Mouse (Mus musculus): Measurements from ENCODE around the gene Vps33b. TPM values are rescaled to one million over a fixed set of nuclear protein-coding genes. Genes with fewer than 3 reads are reported as not detected.

Vps33b gene
- polyA plus RNA-seq, 1 experiment from 2014 or later: 11.4 TPM

GRCm38 (mm10) chr7:80280998-80281397 lies 11.5 kb downstream of the Vps33b start:
- Histone ChIP-seq H3K9ac (ENCODE audit: low read length) (no peak overlapping the region), H3K9me3 (ENCODE audit: control insufficient read depth, low read length) (no peaks in the 10 kb centered on the region), H3K4me3 (ENCODE audit: low read depth, low read length) (no peak overlapping the region), H3K27ac (ENCODE audit: low read depth) (no peak overlapping the region), H3K4me1 (replicated peaks; ENCODE audit: control insufficient read depth, insufficient read depth, low read length) (no peaks in the 10 kb centered on the region), H3K27me3 (replicated peaks; ENCODE audit: control insufficient read depth, insufficient read depth, low read length) (no peaks in the 10 kb centered on the region), H3K36me3 (ENCODE audit: control insufficient read depth, insufficient read depth, low read length) (peaks cover 71% of the 10 kb centered on the region), H3K4me2 (ENCODE audit: low read length) (no peak overlapping the region)
- ATAC-seq (replicated peaks; ENCODE audit: low FRiP score, low TSS enrichment, low read depth): no peak
- 93% methylated on average over 2 of the region's 2 CpGs for WGBS
- DNase-seq (ENCODE audit: low spot score): no peak

- 90% methylated on average over 3 of the region's 3 CpGs for WGBS
- Histone ChIP-seq H3K27me3 (replicated peaks; ENCODE audit: control insufficient read depth, insufficient read depth, low read length) (no peaks in the 10 kb centered on the region), H3K4me2 (ENCODE audit: low read length) (no peak overlapping the region), H3K9me3 (ENCODE audit: control insufficient read depth, low read length) (no peaks in the 10 kb centered on the region), H3K27ac (ENCODE audit: low read depth) (no peak overlapping the region), H3K4me3 (ENCODE audit: low read depth, low read length) (no peak overlapping the region), H3K4me1 (replicated peaks; ENCODE audit: control insufficient read depth, insufficient read depth, low read length) (no peaks in the 10 kb centered on the region), H3K36me3 (ENCODE audit: control insufficient read depth, insufficient read depth, low read length) (peaks cover 71% of the 10 kb centered on the region), H3K9ac (ENCODE audit: low read length) (no peak overlapping the region)
- DNase-seq (ENCODE audit: low spot score) (no peak), ATAC-seq (replicated peaks; ENCODE audit: low FRiP score, low TSS enrichment, low read depth) (no peak)
Measured at GRCm38 (mm10) chr7:80281646-80282045, 12.2 kb downstream of the Vps33b start.

GRCm38 (mm10) chr7:80283226-80283918 lies 13.9 kb downstream of the Vps33b start:
- Histone ChIP-seq H3K4me2 (ENCODE audit: low read length) (no peak overlapping the region), H3K27me3 (replicated peaks; ENCODE audit: control insufficient read depth, insufficient read depth, low read length) (no peaks in the 10 kb centered on the region), H3K4me3 (ENCODE audit: low read depth, low read length) (no peak overlapping the region), H3K4me1 (replicated peaks; ENCODE audit: control insufficient read depth, insufficient read depth, low read length) (no peaks in the 10 kb centered on the region), H3K9me3 (ENCODE audit: control insufficient read depth, low read length) (no peaks in the 10 kb centered on the region), H3K9ac (ENCODE audit: low read length) (no peak overlapping the region), H3K36me3 (ENCODE audit: control insufficient read depth, insufficient read depth, low read length) (peaks cover 76% of the 10 kb centered on the region), H3K27ac (ENCODE audit: low read depth) (no peak overlapping the region)
- no peak for DNase-seq (ENCODE audit: low spot score)
- ATAC-seq (replicated peaks; ENCODE audit: low FRiP score, low TSS enrichment, low read depth): no peak
- WGBS: 85% methylated on average over 3 of the region's 3 CpGs

GRCm38 (mm10) chr7:80284391-80284790 lies 14.9 kb downstream of the Vps33b start:
- H3K4me2 ChIP-seq (ENCODE audit: low read length): no peak overlapping the region
- H3K4me1 ChIP-seq (replicated peaks; ENCODE audit: control insufficient read depth, insufficient read depth, low read length): no peaks in the 10 kb centered on the region
- no peak overlapping the region for H3K27ac ChIP-seq (ENCODE audit: low read depth)
- H3K9ac ChIP-seq (ENCODE audit: low read length): no peak overlapping the region
- H3K36me3 ChIP-seq (ENCODE audit: control insufficient read depth, insufficient read depth, low read length): peaks cover 72% of the 10 kb centered on the region
- WGBS: 87% methylated on average over 5 of the region's 5 CpGs
- no peaks in the 10 kb centered on the region for H3K27me3 ChIP-seq (replicated peaks; ENCODE audit: control insufficient read depth, insufficient read depth, low read length)
- ATAC-seq (replicated peaks; ENCODE audit: low FRiP score, low TSS enrichment, low read depth): no peak
- DNase-seq (ENCODE audit: low spot score): no peak
- no peak overlapping the region for H3K4me3 ChIP-seq (ENCODE audit: low read depth, low read length)
- no peaks in the 10 kb centered on the region for H3K9me3 ChIP-seq (ENCODE audit: control insufficient read depth, low read length)

GRCm38 (mm10) chr7:80285725-80286124 lies 16.3 kb downstream of the Vps33b start:
- Histone ChIP-seq H3K36me3 (ENCODE audit: control insufficient read depth, insufficient read depth, low read length) (peaks cover 64% of the 10 kb centered on the region), H3K9ac (ENCODE audit: low read length) (no peak overlapping the region), H3K4me2 (ENCODE audit: low read length) (no peak overlapping the region), H3K9me3 (ENCODE audit: control insufficient read depth, low read length) (no peaks in the 10 kb centered on the region), H3K27me3 (replicated peaks; ENCODE audit: control insufficient read depth, insufficient read depth, low read length) (no peaks in the 10 kb centered on the region), H3K27ac (ENCODE audit: low read depth) (no peak overlapping the region), H3K4me1 (replicated peaks; ENCODE audit: control insufficient read depth, insufficient read depth, low read length) (no peaks in the 10 kb centered on the region), H3K4me3 (ENCODE audit: low read depth, low read length) (no peak overlapping the region)
- DNase-seq (ENCODE audit: low spot score) (no peak), ATAC-seq (replicated peaks; ENCODE audit: low FRiP score, low TSS enrichment, low read depth) (no peak)
- 92% methylated on average over 6 of the region's 6 CpGs for WGBS

DNA sequence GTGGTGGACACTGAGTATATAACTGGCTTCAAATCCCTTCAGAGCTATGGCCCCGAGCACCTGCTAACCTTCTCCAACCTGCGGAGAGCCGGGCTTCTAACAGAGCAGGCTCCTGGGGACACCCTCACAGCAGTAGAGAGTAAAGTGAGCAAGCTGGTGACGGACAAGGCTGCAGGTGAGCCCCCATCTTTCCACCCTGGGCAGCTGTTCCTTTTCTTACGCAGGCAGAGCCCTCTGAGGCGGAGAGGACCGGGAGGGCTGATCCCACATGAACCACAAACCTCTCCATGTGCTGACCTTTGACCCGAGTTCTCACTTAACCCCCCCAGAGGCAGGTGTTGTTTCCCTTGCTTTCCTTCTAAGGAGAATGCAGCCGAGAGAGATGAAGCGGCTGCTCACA lies 18.3 kb downstream of the Vps33b start:
- Histone ChIP-seq H3K9me3 (ENCODE audit: control insufficient read depth, low read length) (no peaks in the 10 kb centered on the region), H3K4me3 (ENCODE audit: low read depth, low read length) (no peak overlapping the region), H3K4me1 (replicated peaks; ENCODE audit: control insufficient read depth, insufficient read depth, low read length) (no peaks in the 10 kb centered on the region), H3K9ac (ENCODE audit: low read length) (no peak overlapping the region), H3K4me2 (ENCODE audit: low read length) (no peak overlapping the region), H3K27ac (ENCODE audit: low read depth) (no peak overlapping the region), H3K27me3 (replicated peaks; ENCODE audit: control insufficient read depth, insufficient read depth, low read length) (no peaks in the 10 kb centered on the region), H3K36me3 (ENCODE audit: control insufficient read depth, insufficient read depth, low read length) (peaks cover 63% of the 10 kb centered on the region)
- ATAC-seq (replicated peaks; ENCODE audit: low FRiP score, low TSS enrichment, low read depth) (no peak), DNase-seq (ENCODE audit: low spot score) (no peak)
- 83% methylated on average over 10 of the region's 10 CpGs for WGBS

DNA sequence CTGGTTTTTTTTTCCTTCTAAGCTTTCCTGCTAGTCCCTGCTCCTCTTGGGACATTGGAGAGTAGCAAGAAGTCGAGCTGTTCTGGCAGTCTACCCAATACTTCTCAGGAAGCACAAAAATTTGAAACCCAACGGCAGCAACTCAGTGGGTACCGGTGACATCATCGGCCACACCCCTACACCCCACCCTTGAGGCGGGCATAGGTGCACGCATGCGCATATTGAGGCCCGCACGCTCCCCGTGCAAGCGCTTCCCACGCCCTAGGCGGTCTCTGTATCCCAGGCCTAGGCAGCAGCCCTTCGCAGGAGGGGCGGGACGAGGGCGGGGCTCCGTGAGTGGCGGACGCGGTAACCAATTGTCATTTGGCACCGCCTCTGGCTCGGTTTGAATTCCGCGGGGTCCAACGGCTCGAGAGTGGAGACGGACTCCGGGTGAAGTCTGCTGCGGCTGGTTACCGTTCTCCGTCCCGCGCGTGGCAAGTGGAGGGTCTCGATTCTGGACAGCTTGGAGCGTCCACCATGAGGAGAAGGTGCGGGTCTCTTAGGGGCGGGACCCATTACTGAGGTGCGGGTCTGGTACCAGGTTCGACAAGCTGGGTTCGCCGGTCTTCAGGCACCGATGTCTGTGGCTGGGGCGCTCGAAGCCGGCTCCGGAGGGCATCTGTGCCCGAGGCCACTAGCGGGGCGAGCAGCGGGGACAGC lies 24.8 kb downstream of the Vps33b start, which contains the start of gene Prc1:
Prc1 (plus strand) TSS at position 389 of the 702 bp plus-strand sequence.
- DNase-seq (ENCODE audit: low spot score) (peak; percentile 100), ATAC-seq (replicated peaks; ENCODE audit: low FRiP score, low TSS enrichment, low read depth) (peak; percentile 99)
- peak within 1 kb of the TSS; percentile 54 for H3K4me2 ChIP-seq (ENCODE audit: low read length)
- H3K27me3 ChIP-seq (replicated peaks; ENCODE audit: control insufficient read depth, insufficient read depth, low read length): no peaks in the 10 kb centered on the region
- H3K4me3 ChIP-seq (ENCODE audit: low read depth, low read length): peak within 1 kb of the TSS; percentile 55
- H3K27ac ChIP-seq (ENCODE audit: low read depth): peak within 1 kb of the TSS; percentile 62
- under 1% methylated on average over 52 of the region's 52 CpGs for WGBS
- peak within 1 kb of the TSS; percentile 50 for H3K9ac ChIP-seq (ENCODE audit: low read length)
- H3K4me1 ChIP-seq (replicated peaks; ENCODE audit: control insufficient read depth, insufficient read depth, low read length): peaks cover 12% of the 10 kb centered on the region
- peaks cover 15% of the 10 kb centered on the region for H3K36me3 ChIP-seq (ENCODE audit: control insufficient read depth, insufficient read depth, low read length)
- H3K9me3 ChIP-seq (ENCODE audit: control insufficient read depth, low read length): no peaks in the 10 kb centered on the region

DNA sequence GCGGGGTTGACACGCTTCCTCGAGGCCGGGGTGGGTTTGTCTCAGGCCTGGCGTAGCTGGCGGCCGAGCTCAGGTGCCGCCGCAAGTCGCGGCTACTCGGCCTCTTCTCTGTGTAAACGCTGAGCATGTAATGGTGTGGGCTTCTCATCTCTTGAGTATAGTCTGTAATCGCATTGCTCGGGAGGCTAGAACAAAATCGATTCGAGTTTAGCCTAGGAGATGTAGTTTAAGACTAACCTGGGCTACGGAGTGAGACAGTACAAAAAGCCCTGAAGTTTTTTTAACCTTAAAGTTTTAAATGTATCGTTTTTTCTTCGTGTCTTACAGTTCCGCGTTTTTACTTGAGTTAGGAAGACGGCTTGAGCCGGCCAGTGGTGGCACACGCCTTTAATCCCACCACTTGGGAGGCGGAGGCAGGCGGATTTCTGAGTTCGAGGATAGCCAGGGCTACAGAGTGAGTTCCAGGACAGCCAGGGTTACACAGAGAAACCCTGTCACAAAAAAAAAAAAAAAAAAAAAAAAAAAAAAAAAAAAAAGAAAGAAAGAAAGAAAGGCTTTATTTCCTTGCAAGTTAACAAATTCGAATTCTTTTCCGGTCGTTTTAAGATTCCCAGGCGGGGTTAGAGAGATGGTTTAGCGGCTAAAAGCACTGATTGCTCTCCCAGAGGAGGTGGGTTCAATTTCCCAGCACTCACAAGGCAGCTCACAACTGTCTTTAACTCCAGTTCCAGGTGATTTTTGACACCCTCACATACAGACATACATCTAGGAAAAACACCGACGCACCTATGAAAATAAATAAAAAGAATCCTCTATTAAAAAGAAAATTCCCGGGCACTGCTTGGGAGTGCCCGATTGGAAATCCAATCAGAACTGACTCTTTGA lies 25.6 kb downstream of the Vps33b start:
- peak overlapping the region; percentile 55 for H3K4me3 ChIP-seq (ENCODE audit: low read depth, low read length)
- no peak for DNase-seq (ENCODE audit: low spot score)
- peak overlapping the region; percentile 62 for H3K27ac ChIP-seq (ENCODE audit: low read depth)
- peak; percentile 64 for ATAC-seq (replicated peaks; ENCODE audit: low FRiP score, low TSS enrichment, low read depth)
- peaks cover 12% of the 10 kb centered on the region for H3K4me1 ChIP-seq (replicated peaks; ENCODE audit: control insufficient read depth, insufficient read depth, low read length)
- H3K9ac ChIP-seq (ENCODE audit: low read length): peak overlapping the region; percentile 50
- H3K4me2 ChIP-seq (ENCODE audit: low read length): peak overlapping the region; percentile 46
- no peaks in the 10 kb centered on the region for H3K27me3 ChIP-seq (replicated peaks; ENCODE audit: control insufficient read depth, insufficient read depth, low read length)
- WGBS: 9% methylated on average over 37 of the region's 37 CpGs
- peaks cover 18% of the 10 kb centered on the region; the same call in 1 of the 2 replicates for H3K36me3 ChIP-seq (ENCODE audit: control insufficient read depth, insufficient read depth, low read length)
- H3K9me3 ChIP-seq (ENCODE audit: control insufficient read depth, low read length): no peaks in the 10 kb centered on the region
